Mouse (Mus musculus) forebrain, embryonic 14.5 days (tissue): Measurements from ENCODE around the gene Akt1s1. TPM values are rescaled to one million over a fixed set of nuclear protein-coding genes. Genes with fewer than 3 reads are reported as not detected.

ENCODE experiments used
- ATAC-seq: fragments of 200-750 bp; cut with Nextera tagmentation; 2 replicates; pipeline ENCODE4 v1.8.0; 2017; ENCODE audit warnings: mild to moderate bottlenecking, moderate library complexity
- DNase-seq: peaks from one replicate; pipeline ENCODE4 v3.0.0-alpha.2; 2015; ENCODE audit warnings: low spot score
- H3K27ac ChIP-seq: fragments of 300-500 bp; sonication (generic); 2 replicates; pipeline ENCODE4 v1.5.1; 2014; ENCODE audit warnings: low read depth, mild to moderate bottlenecking, control low read depth, low read length, moderate library complexity
- H3K27me3 ChIP-seq: fragments of 300-500 bp; sonication (generic); replicated peaks from 2 replicates; pipeline ENCODE4 v1.6.1; 2014; ENCODE audit warnings: low read length, control low read depth, mixed read lengths; ENCODE audit not compliant: control insufficient read depth, insufficient read depth
- H3K36me3 ChIP-seq: fragments of 300-500 bp; sonication (generic); 2 replicates; pipeline ENCODE4 v1.6.1; 2014; ENCODE audit warnings: low read length, control low read depth; ENCODE audit not compliant: control insufficient read depth, insufficient read depth
- H3K4me1 ChIP-seq: fragments of 300-500 bp; sonication (generic); 2 replicates; pipeline ENCODE4 v1.6.1; 2014; ENCODE audit warnings: antibody characterized with exemption, low read length, control low read depth; ENCODE audit not compliant: control insufficient read depth, insufficient read depth
- H3K4me2 ChIP-seq: fragments of 300-500 bp; sonication (generic); 2 replicates; pipeline ENCODE4 v1.6.1; 2014; ENCODE audit warnings: mild to moderate bottlenecking, control low read depth, low read length
- H3K4me3 ChIP-seq: fragments of 300-500 bp; sonication (generic); 2 replicates; pipeline ENCODE4 v1.5.1; 2014; ENCODE audit warnings: low read depth, low read length, control low read depth
- H3K9ac ChIP-seq: fragments of 300-500 bp; sonication (generic); 2 replicates; pipeline ENCODE4 v1.6.1; 2014; ENCODE audit warnings: mild to moderate bottlenecking, low read length, control low read depth, moderate library complexity
- H3K9me3 ChIP-seq: fragments of 300-500 bp; sonication (generic); replicated peaks from 2 replicates; pipeline ENCODE4 v1.6.1; 2016; ENCODE audit warnings: low read length, control low read depth, mixed read lengths; ENCODE audit not compliant: control insufficient read depth
- WGBS: fragments of 180-500 bp; shearing (Covaris S2); extraction: QIAGEN DNeasy Blood & Tissue Kit; methylation state at CpG from one replicate; pipeline ENCODE4 v1.1.7; 2014; 5-methylcytosine and 5-hydroxymethylcytosine counted together
- polyA plus RNA-seq: library from polyadenylated mRNA; unstranded; fragments of >200 nt; fragmentation: Nextera tagmentation; extraction: Ambion mirVana; gene quantifications from 2 replicates; pipeline ENCODE4 v1.2.1, GENCODE M21; 2014

Gene Akt1s1
- polyA plus RNA-seq, 1 experiment from 2014 or later: 70.4 TPM

GRCm38 (mm10) chr7:44847772-44848171, 1.0 kb upstream of the Akt1s1 start:
- no peak for ATAC-seq
- Histone ChIP-seq H3K27me3 (no peaks in the 10 kb centered on the region), H3K4me2 (peak overlapping the region; percentile 85), H3K9ac (peak overlapping the region; percentile 56; the same call in 1 of the 2 replicates), H3K27ac (no peak overlapping the region; the same call in 1 of the 2 replicates), H3K4me1 (peaks cover 16% of the 10 kb centered on the region), H3K36me3 (peaks cover 44% of the 10 kb centered on the region), H3K4me3 (peak overlapping the region; percentile 82), H3K9me3 (no peaks in the 10 kb centered on the region)
- 84% methylated on average over 5 of the region's 5 CpGs for WGBS
- no peak for DNase-seq

- Histone ChIP-seq H3K4me1 (peaks cover 25% of the 10 kb centered on the region), H3K9ac (peak overlapping the region; percentile 78), H3K27me3 (no peaks in the 10 kb centered on the region), H3K27ac (peak overlapping the region; percentile 97), H3K4me3 (peak overlapping the region; percentile 82), H3K36me3 (peaks cover 32% of the 10 kb centered on the region), H3K4me2 (peak overlapping the region; percentile 85), H3K9me3 (no peaks in the 10 kb centered on the region)
- DNase-seq: peak; percentile 97
- under 1% methylated on average over 40 of the region's 41 CpGs for WGBS
- ATAC-seq: peak; percentile 76
These were observed 773 bp downstream of the Akt1s1 start for GRCm38 (mm10) chr7:44849416-44850111.

GRCm38 (mm10) chr7:44850146-44850545, 1.4 kb downstream of the Akt1s1 start:
- ATAC-seq (peak; percentile 44), DNase-seq (peak; percentile 83)
- under 1% methylated on average over 33 of the region's 33 CpGs for WGBS
- H3K9me3 ChIP-seq: no peaks in the 10 kb centered on the region
- peak overlapping the region; percentile 97 for H3K27ac ChIP-seq
- peak overlapping the region; percentile 78 for H3K9ac ChIP-seq
- H3K4me3 ChIP-seq: peak overlapping the region; percentile 82
- no peaks in the 10 kb centered on the region for H3K27me3 ChIP-seq
- peaks cover 30% of the 10 kb centered on the region for H3K4me1 ChIP-seq
- H3K4me2 ChIP-seq: peak overlapping the region; percentile 85
- H3K36me3 ChIP-seq: peaks cover 26% of the 10 kb centered on the region

DNA sequence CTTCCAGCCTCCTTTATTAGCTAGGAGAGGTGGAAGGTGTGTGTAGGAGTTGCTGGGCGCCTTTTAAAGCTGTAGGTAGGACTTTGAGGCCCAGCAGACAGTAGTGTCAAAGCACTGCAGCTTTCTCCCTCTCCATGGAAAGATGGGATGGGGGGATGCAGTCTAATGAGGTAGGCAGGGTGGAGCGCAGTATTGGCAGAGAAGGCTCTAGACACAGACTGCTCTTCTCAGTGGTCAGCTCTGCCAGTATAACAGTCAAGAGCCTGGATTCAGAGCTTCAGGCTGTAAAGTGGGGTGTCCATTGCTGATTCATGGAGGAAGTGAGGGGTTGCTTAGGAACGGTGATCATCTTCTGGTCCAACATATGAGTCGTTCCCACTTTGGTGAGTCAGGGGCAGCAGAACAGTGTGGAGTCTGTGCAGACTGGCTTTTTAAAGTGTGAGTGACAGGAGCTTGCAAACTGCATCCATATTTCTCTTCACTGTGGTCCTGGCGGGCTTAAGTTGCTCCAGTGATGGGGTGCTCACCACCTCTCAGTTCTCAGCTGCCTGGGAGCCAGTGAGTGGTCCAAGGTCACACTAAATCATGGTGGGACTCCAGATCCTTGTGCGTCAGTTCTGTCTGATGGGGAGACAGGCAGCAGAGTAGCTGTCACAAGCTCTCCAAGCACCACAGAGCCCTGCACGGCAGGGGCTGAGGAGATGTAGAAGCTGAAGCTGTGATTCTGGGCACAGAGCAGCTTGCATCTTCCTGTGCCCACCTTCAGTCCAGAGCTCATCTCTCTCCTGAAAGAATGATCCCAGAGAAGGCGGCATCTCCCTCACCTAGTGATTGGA, 2.2 kb downstream of the Akt1s1 start:
- Histone ChIP-seq H3K4me2 (peak overlapping the region; percentile 85), H3K27ac (no peak overlapping the region), H3K9ac (peak overlapping the region; percentile 78), H3K4me1 (peaks cover 31% of the 10 kb centered on the region), H3K36me3 (peaks cover 17% of the 10 kb centered on the region), H3K27me3 (no peaks in the 10 kb centered on the region), H3K4me3 (peak overlapping the region; percentile 82), H3K9me3 (no peaks in the 10 kb centered on the region)
- ATAC-seq: no peak
- 80% methylated on average over 8 of the region's 8 CpGs for WGBS
- no peak for DNase-seq

GRCm38 (mm10) chr7:44851625-44852234, 2.9 kb downstream of the Akt1s1 start:
- ATAC-seq (no peak), DNase-seq (no peak)
- 92% methylated on average over 12 of the region's 12 CpGs for WGBS
- Histone ChIP-seq H3K4me1 (peaks cover 33% of the 10 kb centered on the region), H3K9me3 (no peaks in the 10 kb centered on the region), H3K36me3 (peaks cover 10% of the 10 kb centered on the region; the same call in 1 of the 2 replicates), H3K9ac (no peak overlapping the region), H3K27ac (no peak overlapping the region), H3K4me3 (no peak overlapping the region), H3K4me2 (no peak overlapping the region), H3K27me3 (no peaks in the 10 kb centered on the region)

GRCm38 (mm10) chr7:44852259-44853027, 3.7 kb downstream of the Akt1s1 start:
- H3K4me1 ChIP-seq: peaks cover 32% of the 10 kb centered on the region
- 90% methylated on average over 36 of the region's 36 CpGs for WGBS
- peaks cover 10% of the 10 kb centered on the region; the same call in 1 of the 2 replicates for H3K36me3 ChIP-seq
- H3K27ac ChIP-seq: no peak overlapping the region
- no peak overlapping the region for H3K4me3 ChIP-seq
- H3K4me2 ChIP-seq: no peak overlapping the region
- H3K9me3 ChIP-seq: no peaks in the 10 kb centered on the region
- H3K9ac ChIP-seq: no peak overlapping the region
- ATAC-seq (no peak), DNase-seq (no peak)
- H3K27me3 ChIP-seq: no peaks in the 10 kb centered on the region

DNA sequence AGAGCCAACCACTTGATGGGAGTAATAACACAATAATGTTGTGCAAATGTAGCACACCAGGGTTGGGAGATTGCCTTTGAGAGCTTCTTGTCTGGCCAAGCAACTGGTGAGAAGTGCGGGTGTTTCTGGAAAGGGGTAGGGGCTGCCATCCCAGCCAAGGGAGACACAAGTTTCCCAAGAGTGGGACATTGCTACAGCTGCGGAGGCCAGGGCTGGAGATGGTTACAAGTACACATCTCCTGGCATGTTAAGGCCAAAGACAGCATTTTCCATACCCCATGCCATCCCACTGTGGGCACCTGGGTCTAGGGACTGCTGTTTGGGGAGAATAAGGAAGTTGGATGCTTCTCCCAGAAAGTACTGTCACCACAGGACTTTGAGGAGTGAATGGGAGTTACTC, 4.3 kb downstream of the Akt1s1 start:
- Histone ChIP-seq H3K27ac (no peak overlapping the region), H3K4me3 (no peak overlapping the region), H3K4me1 (peaks cover 30% of the 10 kb centered on the region), H3K27me3 (no peaks in the 10 kb centered on the region), H3K9me3 (no peaks in the 10 kb centered on the region), H3K4me2 (no peak overlapping the region), H3K36me3 (peaks cover 10% of the 10 kb centered on the region; the same call in 1 of the 2 replicates), H3K9ac (no peak overlapping the region)
- no peak for ATAC-seq
- DNase-seq: no peak
- 100% methylated on average over 2 of the region's 2 CpGs for WGBS

DNA sequence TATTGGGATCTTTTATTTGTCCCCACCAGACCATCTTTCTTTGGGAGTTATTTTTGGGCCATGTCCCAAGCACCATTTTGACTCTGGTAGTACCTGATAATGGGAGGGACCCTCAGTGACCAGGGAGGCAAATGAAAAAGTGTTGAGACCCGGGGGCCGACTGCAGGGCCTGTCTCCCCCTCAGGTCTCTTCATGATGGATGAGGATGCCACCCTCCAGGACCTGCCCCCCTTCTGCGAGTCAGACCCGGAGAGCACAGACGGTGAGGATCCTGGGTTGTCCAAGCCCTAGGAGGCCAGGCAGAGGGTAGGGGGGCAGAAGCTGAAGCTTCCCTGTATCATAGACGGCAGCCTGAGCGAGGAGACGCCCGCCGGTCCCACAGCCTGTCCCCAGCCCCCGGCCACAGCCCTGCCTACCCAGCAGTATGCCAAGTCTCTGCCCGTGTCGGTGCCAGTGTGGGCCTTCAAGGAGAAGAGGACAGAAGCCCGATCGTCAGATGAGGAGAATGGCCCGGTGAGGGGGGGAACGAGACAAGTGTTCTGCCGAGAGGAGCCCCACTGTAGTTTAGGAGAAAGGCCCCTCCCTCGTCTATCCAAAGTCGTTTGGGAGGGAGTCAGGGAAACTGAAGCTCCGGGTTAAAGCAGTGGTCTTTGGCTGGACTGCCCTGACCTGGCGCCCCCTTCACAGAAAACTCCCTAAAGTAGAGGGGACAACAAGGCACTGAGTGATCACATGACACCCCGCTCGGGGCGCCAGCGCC, 5.0 kb downstream of the Akt1s1 start:
- Histone ChIP-seq H3K4me2 (peak overlapping the region; percentile 76), H3K4me3 (peak overlapping the region; percentile 36), H3K9ac (peak overlapping the region; percentile 74), H3K9me3 (no peaks in the 10 kb centered on the region), H3K36me3 (peaks cover 10% of the 10 kb centered on the region; the same call in 1 of the 2 replicates), H3K27ac (peak overlapping the region; percentile 85), H3K4me1 (peaks cover 33% of the 10 kb centered on the region), H3K27me3 (no peaks in the 10 kb centered on the region)
- WGBS: 39% methylated on average over 26 of the region's 26 CpGs
- no peak for ATAC-seq
- DNase-seq: no peak
